Mouse (Mus musculus) ES-Bruce4 (cell line): Measurements from ENCODE around the gene Ptms.
"Not testable (repeated sequence)": the region's sequence is repeated elsewhere in the genome, so short reads cannot be mapped to it uniquely, and the experiment has no call there.

Experiments
- EP300 ChIP-seq: IDR thresholded peaks from 2 replicates; pipeline ENCODE4 v1.6.1; 2011; ENCODE audit warnings: low read depth, low read length; ENCODE audit not compliant: insufficient read depth
- POLR2A ChIP-seq: IDR thresholded peaks from one replicate; pipeline ENCODE4 v1.8.1; 2011; ENCODE audit warnings: low read length; ENCODE audit not compliant: insufficient read depth

- TF ChIP-seq EP300, POLR2A: not testable (repeated sequence)
Measured at GRCm38 (mm10) chr6:124894113-124894512, 25.8 kb downstream of the Ptms start.
